Mouse (Mus musculus) CD8-positive naive resting alpha-beta T cell, adult 2 months (primary cell): Measurements from ENCODE around the gene Gm11273.

Experiments used
- DNase-seq, 2 experiments: peaks; one replicate each; pipeline ENCODE4 v3.0.0; 2022; ENCODE audit warnings: low read depth in 2 of 2, low spot score in 2 of 2

The Gm11273 gene

GRCm38 (mm10) chr13:21453042-21453441, 48.2 kb downstream of the Gm11273 start:
- no peak for DNase-seq
